Comparison of ENCODE assay signal across 10 mouse cellular contexts in the genomic region with DNA sequence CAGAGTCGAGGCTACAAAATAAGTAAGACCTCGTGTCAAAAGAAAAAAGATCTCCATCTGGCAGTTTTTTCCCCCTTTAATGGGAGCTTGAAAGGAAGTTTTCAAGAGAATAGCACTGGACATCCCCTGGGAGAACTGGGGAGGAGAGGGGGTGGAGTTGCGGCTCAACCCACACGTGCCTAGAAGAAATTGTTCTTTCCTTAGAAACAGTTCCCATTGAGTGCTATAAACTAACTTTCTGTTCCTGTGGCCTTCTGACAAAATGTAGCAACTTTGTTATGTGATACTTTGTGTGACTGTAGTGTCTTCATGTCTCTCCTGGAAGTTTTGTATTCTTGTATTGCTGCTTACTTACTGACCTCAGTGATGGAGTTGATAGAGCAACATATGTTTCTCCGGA. TPM values are rescaled to one million over a fixed set of nuclear protein-coding genes. Genes with fewer than 3 reads are reported as not detected.
DNase-seq lines count a peak whose midpoint lies in the region; ATAC-seq lines count a peak whose summit lies in the region.
"Had no signal": no experiment of that assay in that cellular context is flagged by ENCODE, and none has a peak within 500 bp of the region (broad histone marks: within the 10 kb centered on the region; RNA-seq: fewer than 3 reads in every experiment).

No protein-coding gene starts in this region.

- intact Hi-C loops in heart, postnatal 25 days (cut with DNase I) = loop anchor here (2.0 to 5.0 kb wide), 2 partner anchors 33 to 51 kb away; no protein-coding TSS in a partner anchor

- H3K36me3 ChIP-seq in heart, embryonic 13.5 days = peaks cover 34% of the 10 kb centered on the region
- no peaks in the 10 kb centered on the region for H3K36me3 ChIP-seq in hindbrain, embryonic 11.5 days (ENCODE audit: control insufficient read depth, insufficient read depth, low read length)
- peaks cover 30% of the 10 kb centered on the region for H3K36me3 ChIP-seq in midbrain, embryonic 12.5 days

- H3K4me3 ChIP-seq in heart, embryonic 13.5 days = peak overlapping the region; percentile 74
- peak overlapping the region; percentile 77 for H3K4me3 ChIP-seq in hindbrain, embryonic 11.5 days (ENCODE audit: low read depth, low read length)
- H3K4me3 ChIP-seq in midbrain, embryonic 12.5 days = peak overlapping the region; percentile 86

- no peaks in the 10 kb centered on the region for H3K9me3 ChIP-seq in heart, embryonic 13.5 days
- H3K9me3 ChIP-seq in hindbrain, embryonic 11.5 days (ENCODE audit: control insufficient read depth, low read length) = no peaks in the 10 kb centered on the region
- no peaks in the 10 kb centered on the region for H3K9me3 ChIP-seq in midbrain, embryonic 12.5 days

- no peak for ATAC-seq in heart, embryonic 13.5 days (ENCODE audit: extremely low read depth, insufficient number of reproducible peaks, low FRiP score, low TSS enrichment)
- no peak for ATAC-seq in hindbrain, embryonic 11.5 days (ENCODE audit: low FRiP score)
- no peak for ATAC-seq in midbrain, embryonic 12.5 days (ENCODE audit: low FRiP score, low read depth)

- no peaks in the 10 kb centered on the region for H3K27me3 ChIP-seq in heart, embryonic 13.5 days (replicated peaks)
- no peaks in the 10 kb centered on the region for H3K27me3 ChIP-seq in hindbrain, embryonic 11.5 days (ENCODE audit: control insufficient read depth, insufficient read depth, low read length)
- H3K27me3 ChIP-seq in midbrain, embryonic 12.5 days = no peaks in the 10 kb centered on the region
- H3K27me3 ChIP-seq: Patski had no signal

- H3K4me1 ChIP-seq in heart, embryonic 13.5 days = peaks cover 23% of the 10 kb centered on the region
- peaks cover 6% of the 10 kb centered on the region for H3K4me1 ChIP-seq in hindbrain, embryonic 11.5 days (replicated peaks; ENCODE audit: control insufficient read depth, insufficient read depth, low read length)
- peaks cover 18% of the 10 kb centered on the region for H3K4me1 ChIP-seq in midbrain, embryonic 12.5 days

- 26% methylated on average over 5 of the region's 5 CpGs for WGBS in heart, embryonic 13.5 days
- 37% methylated on average over 5 of the region's 5 CpGs for WGBS in hindbrain, embryonic 11.5 days
- 29% methylated on average over 5 of the region's 5 CpGs for WGBS in midbrain, embryonic 12.5 days

- H3K4me2 ChIP-seq in heart, embryonic 13.5 days = peak overlapping the region; percentile 87
- peak overlapping the region; percentile 65 for H3K4me2 ChIP-seq in hindbrain, embryonic 11.5 days (replicated peaks; ENCODE audit: low read depth, low read length)
- peak overlapping the region; percentile 73 for H3K4me2 ChIP-seq in midbrain, embryonic 12.5 days (replicated peaks)

- H3K27ac ChIP-seq in heart, embryonic 13.5 days (replicated peaks) = no peak overlapping the region
- H3K27ac ChIP-seq in hindbrain, embryonic 11.5 days (ENCODE audit: low read depth, low read length) = no peak overlapping the region
- H3K27ac ChIP-seq in midbrain, embryonic 12.5 days (replicated peaks) = no peak overlapping the region

- peak overlapping the region; percentile 91 for H3K9ac ChIP-seq in heart, embryonic 13.5 days
- H3K9ac ChIP-seq in hindbrain, embryonic 11.5 days (ENCODE audit: low read depth, low read length) = peak overlapping the region; percentile 69; the same call in 1 of the 2 replicates
- H3K9ac ChIP-seq in midbrain, embryonic 12.5 days (replicated peaks) = peak overlapping the region; percentile 86

- DNase-seq in heart, postnatal 25 days (ENCODE audit: low spot score) = no peak
- DNase-seq in MN1 (ENCODE audit: low spot score) = peak; percentile 52
- peak; percentile 17 for DNase-seq in hindbrain, embryonic 11.5 days (ENCODE audit: low spot score)
- DNase-seq in right cerebral cortex, adult 18-20 months = no peak
- no peak for DNase-seq in right cerebral cortex, postnatal 36 days (ENCODE audit: low spot score in 2 of 2)
- DNase-seq in cerebellum, postnatal 36 days = no peak
- DNase-seq: kidney, postnatal 25 days had no signal

RNA-seq across cellular contexts. Expression of gene Ankra2, which starts 1.2 kb away (rescaled TPM):
- polyA plus RNA-seq in heart, embryonic 13.5 days (2015; fragmentation: Nextera tagmentation; extraction: Ambion mirVana) = 14.1 and 14.8 TPM in 2 replicates
- total RNA-seq in heart, postnatal 25 days (2021) = 10 to 100 TPM; 33.5 to 35.2 TPM
- polyA plus RNA-seq in hindbrain, embryonic 11.5 days (2014; fragmentation: Nextera tagmentation; extraction: Ambion mirVana) = 40.1 and 40.9 TPM in 2 replicates
- polyA plus RNA-seq in midbrain, embryonic 12.5 days (2016; fragmentation: Nextera tagmentation; extraction: Ambion mirVana) = 36.6 and 38.9 TPM in 2 replicates

RNA-seq across cellular contexts. Expression of gene Utp15, which starts 1.3 kb away (rescaled TPM):
- 13.5 and 15.0 TPM in 2 replicates for polyA plus RNA-seq in heart, embryonic 13.5 days (2015; fragmentation: Nextera tagmentation; extraction: Ambion mirVana)
- total RNA-seq in heart, postnatal 25 days (2021) = 1 to 10 TPM; 5.5 to 5.6 TPM
- polyA plus RNA-seq in hindbrain, embryonic 11.5 days (2014; fragmentation: Nextera tagmentation; extraction: Ambion mirVana) = 33.9 and 46.3 TPM in 2 replicates
- polyA plus RNA-seq in midbrain, embryonic 12.5 days (2016; fragmentation: Nextera tagmentation; extraction: Ambion mirVana) = 38.8 and 39.9 TPM in 2 replicates

RNA-seq across cellular contexts. Expression of gene Gm21976, which starts 15.6 kb away (rescaled TPM):
- polyA plus RNA-seq in heart, embryonic 13.5 days (2015; fragmentation: Nextera tagmentation; extraction: Ambion mirVana) = not detected in 2 replicates
- not detected for total RNA-seq in heart, postnatal 25 days (2021)
- not detected in 2 replicates for polyA plus RNA-seq in hindbrain, embryonic 11.5 days (2014; fragmentation: Nextera tagmentation; extraction: Ambion mirVana)
- not detected in 2 replicates for polyA plus RNA-seq in midbrain, embryonic 12.5 days (2016; fragmentation: Nextera tagmentation; extraction: Ambion mirVana)
- polyA plus RNA-seq: Patski had no signal

RNA-seq across cellular contexts. Expression of gene Btf3, which starts 52.7 kb away (rescaled TPM):
- 385 and 447 TPM in 2 replicates for polyA plus RNA-seq in heart, embryonic 13.5 days (2015; fragmentation: Nextera tagmentation; extraction: Ambion mirVana)
- total RNA-seq in heart, postnatal 25 days (2021) = 100 to 1,000 TPM; 190 to 219 TPM
- 784 and 800 TPM in 2 replicates for polyA plus RNA-seq in hindbrain, embryonic 11.5 days (2014; fragmentation: Nextera tagmentation; extraction: Ambion mirVana)
- polyA plus RNA-seq in midbrain, embryonic 12.5 days (2016; fragmentation: Nextera tagmentation; extraction: Ambion mirVana) = 628 and 633 TPM in 2 replicates

RNA-seq across cellular contexts. Expression of gene Arhgef28, which starts 57.9 kb away (rescaled TPM):
- polyA plus RNA-seq in heart, embryonic 13.5 days (2015; fragmentation: Nextera tagmentation; extraction: Ambion mirVana) = 9.3 and 11.8 TPM in 2 replicates
- 1 to 10 TPM; 5.0 to 5.1 TPM for total RNA-seq in heart, postnatal 25 days (2021)
- 9.1 and 11.8 TPM in 2 replicates for polyA plus RNA-seq in hindbrain, embryonic 11.5 days (2014; fragmentation: Nextera tagmentation; extraction: Ambion mirVana)
- 7.2 and 9.8 TPM in 2 replicates for polyA plus RNA-seq in midbrain, embryonic 12.5 days (2016; fragmentation: Nextera tagmentation; extraction: Ambion mirVana)

Comparison
In these comparisons a context has a peak if more than half of its experiments do, and no peak if none do; other contexts are left out.
1. DNase-seq: peak in MN1 (single experiment) and hindbrain, embryonic 11.5 days (single experiment); none in heart, postnatal 25 days (single experiment), right cerebral cortex, adult 18-20 months (single experiment), right cerebral cortex, postnatal 36 days (0 of 2) and cerebellum, postnatal 36 days (0 of 2).
2. Peak in every context shown above with its lines, with median percentiles within 50 percentile points of each other: H3K4me2 ChIP-seq, H3K4me3 ChIP-seq and H3K9ac ChIP-seq.